Mouse (Mus musculus): ENCODE measurements at regions not wholly inside any gene's neighbourhood (a gene's known extent, or its start where the extent isn't known, plus 50 kb on each side); places are given as distances from the start of the nearest gene placed in this dataset.
A peak's percentile ranks its signal among the peaks of the same experiment; 100 is the strongest.

- DNase-seq, result peak in 1 of 2 experiments; percentile 38
- intact Hi-C loops (cut with DNase I), result no loop called here
These were observed 105.6 kb upstream of the Irf2bp2 start for GRCm38 (mm10) chr8:126699389-126699775.

DNA sequence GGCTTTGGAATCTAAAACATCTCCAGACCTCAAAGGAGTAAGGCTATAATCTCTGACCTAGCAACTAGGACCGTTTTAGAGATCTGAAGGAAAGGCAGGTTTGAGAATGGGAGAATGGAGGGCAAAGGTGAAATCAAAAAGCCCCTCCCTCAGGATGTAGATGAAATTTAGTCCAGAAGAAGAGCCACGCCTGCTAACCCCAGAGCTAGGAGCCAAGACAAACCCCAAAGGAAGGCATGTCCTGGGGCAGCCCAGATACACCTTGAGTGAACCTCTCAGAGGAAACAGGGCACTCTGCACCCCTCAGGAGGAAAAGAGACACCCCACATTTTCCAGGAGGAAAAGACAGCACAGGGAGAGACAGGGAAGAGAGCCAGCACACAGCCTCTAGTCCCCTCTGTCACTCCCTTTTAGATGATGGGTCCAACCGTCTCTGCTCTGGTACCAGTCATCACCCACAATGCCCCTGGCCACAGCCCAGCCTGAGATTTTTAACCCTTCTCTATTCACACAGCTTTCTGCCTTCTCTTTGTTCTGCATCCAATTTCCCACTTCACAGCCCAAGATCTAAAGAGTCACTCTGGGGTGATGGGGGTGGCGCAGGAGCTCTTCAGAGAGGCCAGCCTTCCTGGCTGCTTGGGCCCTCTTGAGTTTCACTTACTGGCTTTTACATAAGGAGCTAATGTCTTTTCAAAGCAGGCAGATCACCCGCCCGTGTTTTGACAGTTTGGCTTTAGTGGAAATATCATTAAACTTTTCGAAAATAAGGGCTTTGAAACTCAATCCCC, 105.0 kb upstream of the Irf2bp2 start:
- DNase-seq, result no peak
- intact Hi-C loops (cut with DNase I), result no loop called here

DNA sequence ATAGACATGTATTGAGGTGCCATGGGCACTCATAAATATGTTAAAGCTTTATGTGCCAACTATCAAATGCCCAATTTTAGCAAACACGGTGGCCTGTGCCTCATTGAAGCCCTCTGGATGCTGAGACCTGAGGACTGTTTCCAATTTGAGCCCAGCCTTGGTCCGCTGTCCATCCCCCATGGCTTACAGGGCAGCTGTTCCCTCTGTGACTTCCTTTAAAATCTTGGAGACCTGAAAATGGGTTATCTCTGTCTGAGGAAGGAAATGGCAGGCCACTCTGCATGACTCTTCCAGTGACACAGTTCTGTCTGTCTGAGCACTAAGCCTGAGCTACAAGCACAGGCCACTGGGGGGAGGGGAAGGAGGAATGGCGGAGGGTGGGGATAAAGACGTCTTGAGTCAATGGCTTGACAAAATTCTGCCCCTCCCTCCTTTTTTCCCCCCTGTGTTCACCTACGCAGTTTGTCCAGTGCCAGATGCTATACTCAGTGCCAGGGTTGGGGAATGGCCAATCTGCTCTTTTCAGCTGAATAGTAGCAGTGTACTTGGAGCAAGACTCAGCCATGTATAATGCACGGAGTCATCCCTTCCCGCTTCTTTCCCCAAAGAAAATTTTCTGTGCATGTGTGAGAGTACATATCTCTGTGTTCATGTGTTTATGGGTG, 102.7 kb upstream of the Irf2bp2 start:
- DNase-seq, result no peak
- intact Hi-C loops (cut with DNase I), result no loop called here

- intact Hi-C loops (cut with DNase I), result no loop called here
- peak; percentile 56 to 68 for DNase-seq
These were observed 100.6 kb upstream of the Irf2bp2 start for GRCm38 (mm10) chr8:126694370-126694769.

GRCm38 (mm10) chr8:126693642-126694041, 99.9 kb upstream of the Irf2bp2 start:
- intact Hi-C loops (cut with DNase I), result no loop called here
- no peak for DNase-seq

GRCm38 (mm10) chr8:126692711-126693110, 98.9 kb upstream of the Irf2bp2 start:
- intact Hi-C loops (cut with DNase I), result no loop called here
- no peak for DNase-seq

DNA sequence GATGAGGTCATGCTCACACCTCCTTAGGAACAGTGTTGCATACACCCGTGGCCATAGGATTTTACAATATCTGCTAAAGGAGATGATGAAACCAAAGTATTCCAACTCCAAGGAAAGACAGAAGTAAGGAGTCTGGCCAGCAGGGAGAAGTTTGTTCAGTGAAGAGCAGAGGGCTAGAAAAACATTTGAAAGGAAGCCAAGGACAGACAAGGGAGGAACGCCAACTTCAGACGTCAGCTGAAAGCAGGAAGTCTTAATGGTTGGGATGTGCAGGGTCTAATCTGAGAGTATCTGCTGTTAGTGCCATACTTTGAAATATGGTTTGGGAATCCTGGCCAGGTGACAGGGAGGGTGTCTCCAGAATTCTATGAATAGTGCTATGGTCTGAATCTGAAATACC, 98.5 kb upstream of the Irf2bp2 start:
- peak; percentile 79 to 85 for DNase-seq
- intact Hi-C loops (cut with DNase I), result no loop called here

GRCm38 (mm10) chr8:126688450-126688849, 94.7 kb upstream of the Irf2bp2 start:
- no peak for DNase-seq
- intact Hi-C loops (cut with DNase I), result no loop called here

DNA sequence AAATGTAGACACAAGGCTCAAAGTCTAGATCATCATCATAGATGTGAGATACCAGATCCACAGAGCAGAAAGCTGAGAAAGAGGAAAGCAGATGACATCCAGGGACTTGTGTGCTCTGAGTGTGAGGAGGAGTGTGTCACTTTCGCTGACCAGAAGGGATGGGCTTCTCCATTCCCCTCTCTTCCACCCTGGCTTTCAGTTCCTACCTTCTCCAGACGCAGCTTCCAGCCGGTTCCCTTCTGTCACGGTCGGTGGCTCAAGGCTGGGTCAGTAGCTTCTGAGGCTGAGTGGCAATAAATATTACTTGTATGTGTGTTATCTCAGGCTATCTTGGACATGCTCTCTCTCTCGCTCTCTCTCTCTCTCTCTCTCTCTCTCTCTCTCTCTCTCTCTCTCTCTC, 94.2 kb upstream of the Irf2bp2 start:
- intact Hi-C loops (cut with DNase I), result no loop called here
- no peak for DNase-seq

DNA sequence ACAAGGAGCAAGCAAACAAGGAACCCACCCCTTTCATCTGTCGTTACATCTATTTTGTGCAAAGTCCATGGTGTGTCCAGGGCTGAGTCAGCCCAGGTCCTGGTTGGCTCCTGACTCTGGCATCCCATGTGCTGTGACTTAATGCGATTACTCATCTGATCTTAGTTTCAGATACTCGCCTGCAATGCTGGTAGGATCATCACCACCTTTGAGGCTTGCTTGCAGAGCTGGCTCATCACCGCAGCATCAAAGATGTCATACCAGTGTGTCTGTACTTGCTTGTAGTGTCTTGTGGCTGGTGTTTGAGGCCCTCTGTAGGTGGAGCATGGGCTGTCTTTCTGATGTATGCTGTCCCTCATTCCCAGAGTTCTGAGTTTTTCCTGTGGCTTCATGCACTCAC, 93.0 kb upstream of the Irf2bp2 start:
- intact Hi-C loops (cut with DNase I), result no loop called here
- no peak for DNase-seq

GRCm38 (mm10) chr8:126685365-126685764, 91.6 kb upstream of the Irf2bp2 start:
- no peak for DNase-seq

DNA sequence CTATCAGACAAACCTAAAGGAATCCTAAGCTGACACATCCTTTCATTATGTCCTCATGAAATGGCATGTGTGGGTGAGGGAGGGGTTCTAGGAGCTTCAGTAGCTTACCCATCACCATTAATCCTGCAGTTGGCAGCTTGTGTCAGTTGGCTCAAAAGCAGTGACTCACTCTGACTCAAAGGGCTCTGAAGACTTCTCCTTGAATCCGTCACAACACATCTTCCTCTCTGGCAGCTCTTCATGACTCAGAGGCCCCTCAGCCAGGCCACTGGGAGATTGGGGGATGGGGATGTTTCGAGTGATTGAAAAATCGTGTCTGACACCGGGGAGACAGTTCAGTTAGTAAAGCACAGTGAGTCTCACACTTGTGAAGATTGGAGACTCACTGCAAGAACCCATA, 90.2 kb upstream of the Irf2bp2 start:
- intact Hi-C loops (cut with DNase I), result no loop called here
- DNase-seq, result peak in 1 of 2 experiments; percentile 44

More at GRCm38 (mm10) chr8:126685365-126685764, 91.6 kb upstream of the Irf2bp2 start:
- intact Hi-C loops (cut with DNase I), result no loop called here

DNA sequence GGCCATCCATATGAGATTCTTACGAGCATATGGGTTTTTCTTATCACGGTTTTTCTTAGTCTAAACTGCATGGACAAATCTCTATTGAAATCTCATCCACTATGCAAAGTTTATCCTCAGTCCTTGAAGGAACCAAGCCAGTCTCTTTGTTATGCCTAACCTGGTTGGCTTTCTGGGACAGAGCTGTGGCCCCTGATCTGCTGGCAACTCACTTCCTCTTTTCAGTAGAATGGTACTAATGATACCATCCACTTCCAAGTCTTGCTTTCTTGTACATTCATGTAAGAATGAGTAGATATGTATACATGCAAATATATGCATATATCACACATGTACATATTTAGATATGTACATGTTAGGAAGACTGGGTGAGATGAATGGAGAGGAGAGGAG, 89.8 kb upstream of the Irf2bp2 start:
- no peak for DNase-seq
- intact Hi-C loops (cut with DNase I), result no loop called here

GRCm38 (mm10) chr8:126682817-126683554, 89.2 kb upstream of the Irf2bp2 start:
- intact Hi-C loops (cut with DNase I), result no loop called here
- no peak for DNase-seq

GRCm38 (mm10) chr8:126681948-126682651, 88.3 kb upstream of the Irf2bp2 start:
- intact Hi-C loops (cut with DNase I), result no loop called here
- DNase-seq, result no peak

- intact Hi-C loops (cut with DNase I), result no loop called here
- DNase-seq, result no peak
These were observed 84.4 kb upstream of the Irf2bp2 start for GRCm38 (mm10) chr8:126678004-126678751.

- DNase-seq, result no peak
- intact Hi-C loops (cut with DNase I), result no loop called here
These were observed 81.4 kb upstream of the Irf2bp2 start for GRCm38 (mm10) chr8:126675153-126675552.

- DNase-seq, result peak; percentile 35 to 37
- intact Hi-C loops (cut with DNase I), result loop anchor here (5.0 kb wide), 1 partner anchor 49 kb away; no protein-coding TSS in a partner anchor
These were observed 79.4 kb upstream of the Irf2bp2 start for GRCm38 (mm10) chr8:126673038-126673740.

- intact Hi-C loops (cut with DNase I), result loop anchor here (5.0 kb wide), 1 partner anchor 51 kb away; no protein-coding TSS in a partner anchor
- DNase-seq, result peak in 1 of 2 experiments; percentile 31
These were observed 77.8 kb upstream of the Irf2bp2 start for GRCm38 (mm10) chr8:126671594-126671993.
